Mouse (Mus musculus) intestine, postnatal 0 days (tissue): ENCODE data around the gene Slc11a2. TPM values are rescaled to one million over a fixed set of nuclear protein-coding genes. Genes with fewer than 3 reads are reported as not detected.

Source experiments
- ATAC-seq: fragments of 200-750 bp; cut with Nextera tagmentation; 2 replicates; pipeline ENCODE4 v1.8.0; 2017; ENCODE audit warnings: mild to moderate bottlenecking, moderate TSS enrichment, moderate library complexity
- H3K27ac ChIP-seq: fragments of 300-500 bp; sonication (generic); 2 replicates; pipeline ENCODE4 v1.5.1; 2014; ENCODE audit warnings: mild to moderate bottlenecking, low read depth, low read length, moderate library complexity
- H3K27me3 ChIP-seq: fragments of 300-500 bp; sonication (generic); replicated peaks from 2 replicates; pipeline ENCODE4 v1.6.1; 2014; ENCODE audit warnings: low read length, mixed read lengths; ENCODE audit not compliant: control insufficient read depth, insufficient read depth
- H3K36me3 ChIP-seq: fragments of 300-500 bp; sonication (generic); 2 replicates; pipeline ENCODE4 v1.6.1; 2014; ENCODE audit warnings: mild to moderate bottlenecking, moderate library complexity; ENCODE audit not compliant: control insufficient read depth, insufficient read depth
- H3K4me1 ChIP-seq: fragments of 300-500 bp; sonication (generic); replicated peaks from 2 replicates; pipeline ENCODE4 v1.6.1; 2014; ENCODE audit warnings: antibody characterized with exemption, low read length, mixed read lengths; ENCODE audit not compliant: control insufficient read depth, insufficient read depth
- H3K4me2 ChIP-seq: fragments of 300-500 bp; sonication (generic); replicated peaks from 2 replicates; pipeline ENCODE4 v1.6.1; 2014; ENCODE audit warnings: low read depth, mild to moderate bottlenecking, moderate library complexity
- H3K4me3 ChIP-seq: fragments of 300-500 bp; sonication (generic); 2 replicates; pipeline ENCODE4 v1.5.1; 2014; ENCODE audit warnings: low read depth, low read length
- H3K9ac ChIP-seq: fragments of 300-500 bp; sonication (generic); 2 replicates; pipeline ENCODE4 v1.6.1; 2014; ENCODE audit warnings: mild to moderate bottlenecking, low read depth, low read length
- H3K9me3 ChIP-seq: fragments of 300-500 bp; sonication (generic); 2 replicates; pipeline ENCODE4 v1.6.1; 2016; ENCODE audit warnings: mixed run types; ENCODE audit not compliant: control insufficient read depth
- CTCF ChIP-seq: sonication (generic); IDR thresholded peaks from 2 replicates; pipeline ENCODE4 v1.5.1; 2016; ENCODE audit warnings: low read depth, mild to moderate bottlenecking, control low read depth, antibody characterized with exemption, moderate library complexity
- WGBS: fragments of 180-500 bp; shearing (Covaris S2); extraction: QIAGEN DNeasy Blood & Tissue Kit; methylation state at CpG from one replicate; pipeline ENCODE4 v1.1.7; 2014; 5-methylcytosine and 5-hydroxymethylcytosine counted together
- polyA plus RNA-seq: library from polyadenylated mRNA; unstranded; fragments of >200 nt; fragmentation: Nextera tagmentation; extraction: Ambion mirVana; gene quantifications from 2 replicates; pipeline ENCODE4 v1.2.1, GENCODE M21; 2015

Gene Slc11a2
- polyA plus RNA-seq, 1 experiment from 2014 or later: 44.7 TPM

DNA sequence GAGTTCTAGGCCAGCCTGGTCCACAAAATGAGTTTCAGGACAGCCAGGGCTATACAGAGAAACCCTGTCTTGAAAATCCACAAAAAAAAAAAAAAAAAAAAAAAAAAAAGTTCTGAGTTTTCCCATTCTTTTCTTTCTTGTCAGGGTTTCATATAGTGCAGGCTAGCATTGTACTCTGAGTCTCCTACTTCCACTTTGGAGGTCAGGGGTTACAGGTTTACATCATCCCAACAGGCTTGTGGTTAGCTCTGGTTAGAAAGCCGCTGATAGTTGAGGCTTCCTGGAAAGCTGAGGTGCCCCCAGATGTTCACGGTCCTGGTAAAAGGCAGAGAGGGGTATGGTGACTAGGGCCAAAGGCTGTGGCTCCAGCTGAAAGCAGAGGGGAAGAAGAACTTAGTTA, 22.0 kb upstream of the Slc11a2 start:
- H3K9ac ChIP-seq: no peak overlapping the region
- no peak for TF ChIP-seq CTCF
- H3K4me2 ChIP-seq: no peak overlapping the region
- H3K4me3 ChIP-seq: no peak overlapping the region
- WGBS: 58% methylated on average over 2 of the region's 2 CpGs
- no peak for ATAC-seq
- H3K9me3 ChIP-seq: no peaks in the 10 kb centered on the region
- H3K4me1 ChIP-seq: 0 out of 2 replicates have a peak, but pooled peaks cover 3% of the 10 kb centered on the region
- H3K27me3 ChIP-seq: no peaks in the 10 kb centered on the region
- no peak overlapping the region for H3K27ac ChIP-seq
- no peaks in the 10 kb centered on the region for H3K36me3 ChIP-seq

DNA sequence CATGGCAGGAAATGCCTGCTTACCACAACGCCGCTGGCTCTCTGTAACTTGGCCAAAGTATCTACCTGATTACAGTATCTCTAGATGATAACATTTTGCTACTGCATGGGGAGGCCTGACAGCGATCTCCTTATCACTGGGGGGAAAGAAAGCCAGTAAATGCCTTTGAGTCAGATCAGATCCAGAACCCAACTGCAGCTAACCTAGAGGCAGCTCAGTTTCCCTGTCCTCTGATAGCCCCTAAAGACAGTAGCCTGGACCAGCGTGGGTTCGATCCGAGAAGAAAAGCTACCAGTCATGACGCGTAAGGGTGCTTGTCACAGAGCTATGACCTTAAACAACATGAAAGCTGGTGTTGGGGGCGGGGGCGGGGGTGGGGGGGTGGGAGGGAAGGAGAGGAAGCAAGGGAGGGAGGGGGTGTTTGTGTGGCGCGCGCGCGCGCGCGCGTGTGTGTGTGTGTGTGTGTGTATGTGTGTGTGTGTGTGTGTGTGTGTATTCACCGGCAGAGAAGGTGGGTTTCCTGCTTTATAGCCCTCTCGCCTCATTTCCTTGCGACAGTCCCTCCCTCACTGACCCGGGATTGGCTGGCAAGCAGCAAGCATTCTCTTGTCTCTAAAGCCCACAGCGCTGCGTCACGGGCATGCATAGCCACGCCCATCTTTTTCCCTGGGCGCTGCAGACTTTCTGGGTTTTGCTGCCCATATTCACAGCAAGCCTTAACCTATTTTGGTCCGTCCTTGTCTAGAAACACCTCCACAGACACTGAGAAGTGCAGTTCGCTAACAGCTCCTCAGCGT, 18.5 kb upstream of the Slc11a2 start:
- peak overlapping the region; percentile 82 for H3K27ac ChIP-seq
- no peaks in the 10 kb centered on the region for H3K27me3 ChIP-seq
- 2% methylated on average over 23 of the region's 31 CpGs for WGBS
- ATAC-seq: peak; percentile 91
- H3K9me3 ChIP-seq: no peaks in the 10 kb centered on the region
- peak overlapping the region; percentile 65 for H3K4me2 ChIP-seq
- H3K9ac ChIP-seq: peak overlapping the region; percentile 42
- H3K36me3 ChIP-seq: no peaks in the 10 kb centered on the region
- H3K4me1 ChIP-seq: no peaks in the 10 kb centered on the region
- peak overlapping the region; percentile 26 for H3K4me3 ChIP-seq
- no peak for TF ChIP-seq CTCF

GRCm38 (mm10) chr15:100436518-100436917, 11.6 kb upstream of the Slc11a2 start:
- Histone ChIP-seq H3K9ac (no peak overlapping the region), H3K9me3 (no peaks in the 10 kb centered on the region), H3K4me2 (no peak overlapping the region; the same call in 1 of the 2 replicates), H3K4me1 (no peaks in the 10 kb centered on the region), H3K27ac (peak overlapping the region; percentile 77), H3K27me3 (no peaks in the 10 kb centered on the region), H3K36me3 (no peaks in the 10 kb centered on the region), H3K4me3 (no peak overlapping the region)
- ATAC-seq: peak; percentile 89
- TF ChIP-seq CTCF: no peak
- WGBS: 37% methylated on average over 10 of the region's 10 CpGs

GRCm38 (mm10) chr15:100436112-100436511, 11.2 kb upstream of the Slc11a2 start:
- H3K4me1 ChIP-seq: no peaks in the 10 kb centered on the region
- no peaks in the 10 kb centered on the region for H3K27me3 ChIP-seq
- H3K9ac ChIP-seq: no peak overlapping the region
- no peak for TF ChIP-seq CTCF
- no peaks in the 10 kb centered on the region for H3K9me3 ChIP-seq
- WGBS: 30% methylated on average over 4 of the region's 4 CpGs
- no peak overlapping the region; the same call in 1 of the 2 replicates for H3K4me2 ChIP-seq
- no peaks in the 10 kb centered on the region for H3K36me3 ChIP-seq
- peak overlapping the region; percentile 77 for H3K27ac ChIP-seq
- H3K4me3 ChIP-seq: no peak overlapping the region
- ATAC-seq: peak; percentile 74

DNA sequence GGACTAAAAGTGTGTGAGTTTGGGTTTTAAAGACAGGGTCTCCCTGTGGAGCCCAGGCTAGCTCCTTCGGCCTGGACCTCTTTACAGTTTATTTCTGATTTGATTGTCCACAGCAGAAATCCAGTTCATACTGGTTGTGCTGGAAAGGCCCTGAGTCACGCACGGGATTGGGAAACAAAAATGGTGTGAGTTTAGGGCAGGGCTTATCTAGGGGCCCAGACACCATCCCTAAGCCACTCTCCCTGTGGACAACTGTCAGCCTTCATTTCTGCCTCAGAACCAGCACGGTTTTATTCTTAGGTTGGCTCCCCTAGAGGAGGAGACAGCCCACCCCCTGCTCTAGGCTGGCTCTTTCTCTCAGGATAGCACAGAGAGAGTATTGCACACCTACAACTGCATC, 8.4 kb upstream of the Slc11a2 start:
- Histone ChIP-seq H3K27ac (peak overlapping the region; percentile 35; the same call in 1 of the 2 replicates), H3K9ac (no peak overlapping the region)
- 61% methylated on average over 4 of the region's 4 CpGs for WGBS

GRCm38 (mm10) chr15:100429959-100430565, 5.2 kb upstream of the Slc11a2 start:
- 55% methylated on average over 11 of the region's 11 CpGs for WGBS
- Histone ChIP-seq H3K27ac (no peak overlapping the region), H3K9ac (no peak overlapping the region), H3K4me2 (no peak overlapping the region), H3K4me1 (peaks cover 3% of the 10 kb centered on the region; the same call in 1 of the 2 replicates), H3K9me3 (no peaks in the 10 kb centered on the region), H3K27me3 (no peaks in the 10 kb centered on the region), H3K4me3 (no peak overlapping the region), H3K36me3 (no peaks in the 10 kb centered on the region)
- peak; percentile 57 for ATAC-seq
- TF ChIP-seq CTCF: no peak

More for the DNA sequence above, 8.4 kb upstream of the Slc11a2 start:
- Histone ChIP-seq H3K4me2 (no peak overlapping the region), H3K36me3 (no peaks in the 10 kb centered on the region), H3K27me3 (no peaks in the 10 kb centered on the region), H3K9me3 (no peaks in the 10 kb centered on the region), H3K4me3 (no peak overlapping the region), H3K4me1 (peaks cover 3% of the 10 kb centered on the region; the same call in 1 of the 2 replicates)
- no peak for TF ChIP-seq CTCF
- ATAC-seq: no peak
